Mouse (Mus musculus): ENCODE data around the gene Cmc2. TPM values are rescaled to one million over a fixed set of nuclear protein-coding genes. Genes with fewer than 3 reads are reported as not detected.

The Cmc2 gene
- polyA plus RNA-seq (2012; rRNA removed; ENCODE audit: low replicate concordance), result 3.1 and 3.2 TPM in 2 replicates

GRCm38 (mm10) chr8:116921337-116922059 lies at the start of gene Cmc2, which contains the start of gene Cenpn:
Gene Cmc2, minus strand, starts transcription at chr8:116921455.
Gene Cenpn, plus strand, starts transcription at chr8:116921730.

GRCm38 (mm10) chr8:116943161-116943554 lies 21.9 kb upstream of the Cmc2 start, which contains the start of gene Atmin:
Gene Atmin, plus strand, starts transcription at chr8:116943393.

Other genes with a start within 250 kb of the Cmc2 start
- 0.33 and 0.53 TPM in 2 replicates for gene Cdyl2, start 188.5 kb downstream of the Cmc2 start, polyA plus RNA-seq (2012; rRNA removed; ENCODE audit: low replicate concordance)
- gene Cenpn, start 275 bp upstream of the Cmc2 start, polyA plus RNA-seq (2012; rRNA removed; ENCODE audit: low replicate concordance), result 1.1 and 2.2 TPM in 2 replicates
- 6.0 and 6.7 TPM in 2 replicates for gene Atmin, start 21.9 kb upstream of the Cmc2 start, polyA plus RNA-seq (2012; rRNA removed; ENCODE audit: low replicate concordance)
- 0.09 and 0.18 TPM in 2 replicates for gene 1700030J22Rik, start 57.5 kb upstream of the Cmc2 start, polyA plus RNA-seq (2012; rRNA removed; ENCODE audit: low replicate concordance)
- 11.1 and 12.3 TPM in 2 replicates for gene Gcsh, start 72.1 kb upstream of the Cmc2 start, polyA plus RNA-seq (2012; rRNA removed; ENCODE audit: low replicate concordance)
- gene Pkd1l2, start 161.0 kb upstream of the Cmc2 start, polyA plus RNA-seq (2012; rRNA removed; ENCODE audit: low replicate concordance), result 0.04 TPM in 1 of 2 replicates, not detected in the other
- gene Bco1, start 174.4 kb upstream of the Cmc2 start, polyA plus RNA-seq (2012; rRNA removed; ENCODE audit: low replicate concordance), result 0.55 and 8.4 TPM in 2 replicates
- gene Gan, start 236.7 kb upstream of the Cmc2 start, polyA plus RNA-seq (2012; rRNA removed; ENCODE audit: low replicate concordance), result 2.3 and 3.9 TPM in 2 replicates

Measured in duodenum, adult 2 months (tissue).